Mouse (Mus musculus): ENCODE results near the gene Sik3. TPM values are rescaled to one million over a fixed set of nuclear protein-coding genes. Genes with fewer than 3 reads are reported as not detected.

Gene Sik3
- polyA plus RNA-seq, 1 experiment from 2014 or later: 10.1 TPM

DNA sequence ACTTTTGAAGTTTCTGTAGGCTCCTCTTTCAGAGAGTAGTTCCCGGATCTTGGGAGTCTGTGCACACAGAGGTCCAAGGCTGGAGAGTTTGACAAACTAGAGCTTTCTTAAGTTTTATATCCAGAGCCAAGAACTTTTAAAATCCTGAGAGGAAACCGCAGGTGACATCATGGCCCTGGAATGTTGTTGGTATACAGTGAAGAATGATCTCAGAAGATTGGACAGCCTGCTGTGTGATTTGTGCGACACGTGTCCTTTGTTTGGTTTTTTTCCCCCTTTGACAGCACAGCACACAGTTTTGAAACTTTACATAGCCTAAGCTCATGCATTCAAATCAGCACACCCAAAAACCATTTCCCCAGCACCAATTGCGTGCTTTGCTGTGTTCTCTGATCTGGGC, 99.6 kb downstream of the Sik3 start:
- peaks cover 28% of the 10 kb centered on the region for H3K4me1 ChIP-seq (ENCODE audit: control insufficient read depth, insufficient read depth, low read length)
- no peaks in the 10 kb centered on the region for H3K27me3 ChIP-seq (ENCODE audit: control insufficient read depth, insufficient read depth, low read length)
- H3K4me2 ChIP-seq: no peak overlapping the region
- no peak overlapping the region for H3K27ac ChIP-seq (ENCODE audit: low read depth, low read length)
- no peak overlapping the region for H3K9ac ChIP-seq (ENCODE audit: low read depth, low read length)
- H3K36me3 ChIP-seq (ENCODE audit: control insufficient read depth, insufficient read depth, low read length): no peaks in the 10 kb centered on the region
- WGBS (ENCODE audit: insufficient replicate concordance): 56% methylated on average over 5 of the region's 5 CpGs
- no peak overlapping the region for H3K4me3 ChIP-seq (ENCODE audit: low read depth, low read length)
- no peak for ATAC-seq (replicated peaks; ENCODE audit: insufficient number of reproducible peaks, low FRiP score, low TSS enrichment)
- no peaks in the 10 kb centered on the region for H3K9me3 ChIP-seq (replicated peaks; ENCODE audit: control insufficient read depth, low read length)

DNA sequence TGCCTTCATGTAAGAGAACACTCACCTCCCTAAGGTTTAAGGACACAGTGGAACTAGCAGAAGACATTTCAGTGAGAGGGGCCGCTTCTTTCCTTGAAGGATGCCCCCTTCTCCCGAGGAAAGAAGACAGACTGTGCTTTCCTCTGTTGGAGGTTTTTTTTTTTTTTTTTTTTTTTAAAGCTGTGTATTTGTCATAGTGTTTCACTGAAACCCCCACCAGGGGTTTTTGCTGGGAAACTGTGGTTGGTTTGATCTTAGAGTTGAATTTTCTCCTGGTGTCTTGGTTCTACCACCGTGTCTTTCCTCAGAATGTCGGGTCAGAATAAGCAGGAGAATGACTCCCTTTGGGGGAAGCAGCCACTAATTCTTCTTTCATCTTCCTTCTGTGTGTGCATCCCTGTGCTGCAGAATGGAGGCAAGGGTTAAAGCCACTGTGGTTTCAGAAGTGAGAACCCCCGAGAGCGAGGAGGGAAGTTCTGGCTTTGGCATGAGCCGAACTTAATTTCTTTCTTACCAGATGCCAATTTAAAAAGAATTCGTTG, 106.3 kb downstream of the Sik3 start:
- Histone ChIP-seq H3K4me1 (ENCODE audit: control insufficient read depth, insufficient read depth, low read length) (peaks cover 27% of the 10 kb centered on the region), H3K27ac (ENCODE audit: low read depth, low read length) (no peak overlapping the region), H3K4me3 (ENCODE audit: low read depth, low read length) (no peak overlapping the region), H3K9me3 (replicated peaks; ENCODE audit: control insufficient read depth, low read length) (peaks cover 2% of the 10 kb centered on the region; the same call in 1 of the 2 replicates), H3K4me2 (no peak overlapping the region), H3K36me3 (ENCODE audit: control insufficient read depth, insufficient read depth, low read length) (0 out of 2 replicates have a peak, but pooled peaks cover 3% of the 10 kb centered on the region), H3K27me3 (ENCODE audit: control insufficient read depth, insufficient read depth, low read length) (no peaks in the 10 kb centered on the region; the same call in 1 of the 2 replicates), H3K9ac (ENCODE audit: low read depth, low read length) (no peak overlapping the region)
- 92% methylated on average over 8 of the region's 8 CpGs for WGBS (ENCODE audit: insufficient replicate concordance)
- ATAC-seq (replicated peaks; ENCODE audit: insufficient number of reproducible peaks, low FRiP score, low TSS enrichment): no peak

DNA sequence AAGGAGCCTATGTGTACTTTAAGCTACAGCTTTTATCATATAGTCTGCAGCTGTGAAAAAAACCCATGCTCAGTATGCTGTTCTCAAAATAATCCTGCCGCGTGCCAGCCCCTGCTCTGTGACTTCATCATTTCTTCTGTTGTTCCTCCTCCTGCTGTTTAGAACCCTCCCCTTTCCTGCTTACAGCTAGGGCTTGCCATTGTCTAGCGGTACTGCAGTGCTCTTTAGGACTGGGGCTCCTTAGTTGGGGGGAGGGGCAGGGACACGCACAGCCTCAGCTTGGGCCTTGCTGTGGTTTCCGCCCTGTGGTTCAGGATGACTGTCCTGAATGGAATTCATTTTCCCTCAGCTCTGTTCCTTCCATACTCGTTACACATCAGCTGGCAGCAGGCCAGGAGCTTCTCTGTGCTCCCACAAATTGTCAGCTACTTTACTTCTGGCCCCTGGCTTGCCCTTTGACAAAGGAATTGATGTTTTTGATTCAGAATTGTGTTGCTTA, 107.4 kb downstream of the Sik3 start:
- no peaks in the 10 kb centered on the region; the same call in none of the 2 replicates for H3K27me3 ChIP-seq (ENCODE audit: control insufficient read depth, insufficient read depth, low read length)
- H3K9ac ChIP-seq (ENCODE audit: low read depth, low read length): no peak overlapping the region
- peaks cover 25% of the 10 kb centered on the region for H3K4me1 ChIP-seq (ENCODE audit: control insufficient read depth, insufficient read depth, low read length)
- 0 out of 2 replicates have a peak overlapping the region, but pooled peaks have one; percentile 3 for H3K4me2 ChIP-seq
- 3% methylated on average over 6 of the region's 6 CpGs for WGBS (ENCODE audit: insufficient replicate concordance)
- H3K4me3 ChIP-seq (ENCODE audit: low read depth, low read length): no peak overlapping the region
- 0 out of 2 replicates have a peak, but pooled peaks cover 3% of the 10 kb centered on the region for H3K36me3 ChIP-seq (ENCODE audit: control insufficient read depth, insufficient read depth, low read length)
- peak overlapping the region; percentile 62 for H3K27ac ChIP-seq (ENCODE audit: low read depth, low read length)
- ATAC-seq (replicated peaks; ENCODE audit: insufficient number of reproducible peaks, low FRiP score, low TSS enrichment): peak; percentile 88
- H3K9me3 ChIP-seq (replicated peaks; ENCODE audit: control insufficient read depth, low read length): peaks cover 2% of the 10 kb centered on the region; the same call in 1 of the 2 replicates

DNA sequence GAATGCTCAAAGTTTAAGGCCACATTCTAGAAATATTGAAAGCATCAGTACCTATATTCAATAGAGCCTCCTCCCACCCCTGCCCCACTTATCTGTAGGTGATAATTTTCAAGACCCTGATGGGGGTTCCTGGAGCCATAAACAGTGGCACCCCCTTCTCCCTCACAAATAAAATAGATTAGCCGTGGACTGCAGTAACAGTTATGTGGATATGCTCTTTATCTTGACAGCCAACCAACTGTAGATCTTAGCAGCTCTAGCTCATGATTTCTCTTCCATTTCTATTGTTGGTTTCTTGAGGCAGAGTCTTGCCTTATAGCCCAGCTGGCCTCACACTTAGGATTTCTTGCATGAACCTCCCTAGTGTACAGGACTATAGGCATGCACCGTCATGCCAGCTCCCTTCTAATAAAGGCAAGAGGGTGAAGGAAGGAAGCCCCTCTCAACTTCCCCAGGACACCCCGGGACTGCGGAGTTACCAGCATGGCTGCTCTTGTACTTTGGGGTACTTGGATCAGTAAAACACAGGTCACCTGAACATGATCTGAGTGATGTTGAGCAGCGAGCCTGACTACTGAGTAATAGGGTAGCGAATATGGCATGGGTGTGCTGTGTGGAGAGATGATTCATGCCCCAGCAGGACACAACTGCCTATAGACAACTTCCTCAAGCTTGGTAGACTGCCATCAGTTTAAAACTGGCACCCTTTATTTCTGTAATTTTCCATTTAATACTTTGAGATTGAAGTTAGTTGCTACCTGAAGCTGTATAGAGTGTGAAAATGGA, 108.0 kb downstream of the Sik3 start:
- 82% methylated on average over 6 of the region's 6 CpGs for WGBS (ENCODE audit: insufficient replicate concordance)
- H3K4me1 ChIP-seq (ENCODE audit: control insufficient read depth, insufficient read depth, low read length): peaks cover 19% of the 10 kb centered on the region
- ATAC-seq (replicated peaks; ENCODE audit: insufficient number of reproducible peaks, low FRiP score, low TSS enrichment): no peak
- H3K9ac ChIP-seq (ENCODE audit: low read depth, low read length): no peak overlapping the region
- H3K9me3 ChIP-seq (replicated peaks; ENCODE audit: control insufficient read depth, low read length): peaks cover 2% of the 10 kb centered on the region; the same call in 1 of the 2 replicates
- no peak overlapping the region for H3K4me3 ChIP-seq (ENCODE audit: low read depth, low read length)
- H3K27ac ChIP-seq (ENCODE audit: low read depth, low read length): peak overlapping the region; percentile 62
- 0 out of 2 replicates have a peak, but pooled peaks cover 3% of the 10 kb centered on the region for H3K36me3 ChIP-seq (ENCODE audit: control insufficient read depth, insufficient read depth, low read length)
- no peaks in the 10 kb centered on the region; the same call in none of the 2 replicates for H3K27me3 ChIP-seq (ENCODE audit: control insufficient read depth, insufficient read depth, low read length)
- 0 out of 2 replicates have a peak overlapping the region, but pooled peaks have one; percentile 3 for H3K4me2 ChIP-seq

DNA sequence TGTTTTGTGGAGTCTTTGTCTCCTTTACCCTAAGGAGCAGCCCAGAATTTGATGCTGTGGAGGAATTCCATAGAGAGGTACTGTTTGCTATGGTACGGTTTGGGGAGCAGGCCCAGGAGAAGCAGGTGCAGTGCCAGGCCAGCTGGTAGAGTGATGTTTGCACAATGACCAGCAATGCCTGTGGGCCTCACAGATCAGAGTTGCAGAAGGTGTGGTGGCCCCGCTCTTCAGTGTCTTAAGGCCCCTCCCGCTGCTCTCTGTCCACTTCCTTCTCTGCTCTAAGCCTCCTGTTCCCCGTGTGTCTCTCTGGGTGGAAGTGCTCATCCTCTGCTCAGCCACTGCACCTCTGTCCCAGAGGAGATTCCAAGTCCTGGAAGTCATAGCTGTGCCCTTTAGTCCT, 108.9 kb downstream of the Sik3 start:
- Histone ChIP-seq H3K4me3 (ENCODE audit: low read depth, low read length) (no peak overlapping the region), H3K36me3 (ENCODE audit: control insufficient read depth, insufficient read depth, low read length) (0 out of 2 replicates have a peak, but pooled peaks cover 3% of the 10 kb centered on the region), H3K27me3 (ENCODE audit: control insufficient read depth, insufficient read depth, low read length) (no peaks in the 10 kb centered on the region; the same call in none of the 2 replicates), H3K4me1 (ENCODE audit: control insufficient read depth, insufficient read depth, low read length) (peaks cover 15% of the 10 kb centered on the region), H3K27ac (ENCODE audit: low read depth, low read length) (no peak overlapping the region), H3K9me3 (replicated peaks; ENCODE audit: control insufficient read depth, low read length) (peaks cover 2% of the 10 kb centered on the region; the same call in 1 of the 2 replicates), H3K9ac (ENCODE audit: low read depth, low read length) (no peak overlapping the region; the same call in 1 of the 2 replicates), H3K4me2 (no peak overlapping the region)
- ATAC-seq (replicated peaks; ENCODE audit: insufficient number of reproducible peaks, low FRiP score, low TSS enrichment): no peak
- WGBS (ENCODE audit: insufficient replicate concordance): 77% methylated on average over 4 of the region's 4 CpGs

DNA sequence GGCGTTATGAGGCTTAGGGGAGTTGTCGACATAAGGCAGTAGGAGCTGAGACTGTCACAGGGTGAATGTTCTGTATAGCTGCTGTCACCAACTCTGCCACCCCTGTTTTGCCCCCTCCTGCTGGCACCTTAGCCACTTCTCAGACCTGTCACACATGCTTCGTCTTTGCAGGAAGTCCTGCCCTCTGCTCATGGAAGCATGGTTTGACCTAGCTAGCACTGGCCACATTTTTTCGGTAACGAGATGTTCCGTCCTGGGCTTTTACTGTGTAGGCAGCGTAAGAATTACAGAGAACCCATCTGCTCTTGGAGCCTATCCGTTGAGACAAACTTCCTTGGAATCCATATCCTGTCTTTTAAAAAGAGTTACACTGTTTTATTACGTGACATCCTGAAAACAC, 110.1 kb downstream of the Sik3 start:
- Histone ChIP-seq H3K9me3 (replicated peaks; ENCODE audit: control insufficient read depth, low read length) (peaks cover 2% of the 10 kb centered on the region; the same call in 1 of the 2 replicates), H3K4me3 (ENCODE audit: low read depth, low read length) (no peak overlapping the region), H3K4me1 (ENCODE audit: control insufficient read depth, insufficient read depth, low read length) (peaks cover 18% of the 10 kb centered on the region), H3K4me2 (no peak overlapping the region), H3K27ac (ENCODE audit: low read depth, low read length) (no peak overlapping the region), H3K9ac (ENCODE audit: low read depth, low read length) (no peak overlapping the region), H3K27me3 (ENCODE audit: control insufficient read depth, insufficient read depth, low read length) (no peaks in the 10 kb centered on the region; the same call in none of the 2 replicates), H3K36me3 (ENCODE audit: control insufficient read depth, insufficient read depth, low read length) (0 out of 2 replicates have a peak, but pooled peaks cover 3% of the 10 kb centered on the region)
- no peak for ATAC-seq (replicated peaks; ENCODE audit: insufficient number of reproducible peaks, low FRiP score, low TSS enrichment)
- 75% methylated on average over 9 of the region's 9 CpGs for WGBS (ENCODE audit: insufficient replicate concordance)

DNA sequence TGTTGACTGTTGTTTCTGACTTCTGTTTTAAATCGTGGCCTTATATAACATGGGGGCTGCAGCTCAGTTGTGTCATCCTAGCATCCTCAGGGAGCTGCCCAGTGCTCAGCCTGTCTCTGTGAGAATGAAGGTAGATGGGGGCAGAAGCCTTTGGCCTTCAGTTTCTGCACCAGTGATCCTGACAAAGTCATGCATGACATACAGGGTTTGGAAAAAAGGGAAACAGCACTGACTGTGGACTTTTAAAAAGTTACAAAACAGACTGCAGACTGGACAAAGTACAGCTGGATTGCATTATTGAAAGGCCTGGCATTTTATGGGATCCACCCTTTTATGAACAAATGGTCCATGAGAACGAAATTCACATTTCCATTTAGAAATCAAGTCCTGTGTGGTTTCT, 113.7 kb downstream of the Sik3 start:
- no peak overlapping the region for H3K4me3 ChIP-seq (ENCODE audit: low read depth, low read length)
- no peak for ATAC-seq (replicated peaks; ENCODE audit: insufficient number of reproducible peaks, low FRiP score, low TSS enrichment)
- H3K36me3 ChIP-seq (ENCODE audit: control insufficient read depth, insufficient read depth, low read length): no peaks in the 10 kb centered on the region
- H3K9ac ChIP-seq (ENCODE audit: low read depth, low read length): no peak overlapping the region
- 86% methylated on average over 2 of the region's 2 CpGs for WGBS (ENCODE audit: insufficient replicate concordance)
- no peak overlapping the region for H3K4me2 ChIP-seq
- H3K9me3 ChIP-seq (replicated peaks; ENCODE audit: control insufficient read depth, low read length): no peaks in the 10 kb centered on the region
- H3K27ac ChIP-seq (ENCODE audit: low read depth, low read length): no peak overlapping the region
- peaks cover 10% of the 10 kb centered on the region for H3K27me3 ChIP-seq (ENCODE audit: control insufficient read depth, insufficient read depth, low read length)
- H3K4me1 ChIP-seq (ENCODE audit: control insufficient read depth, insufficient read depth, low read length): peaks cover 10% of the 10 kb centered on the region

DNA sequence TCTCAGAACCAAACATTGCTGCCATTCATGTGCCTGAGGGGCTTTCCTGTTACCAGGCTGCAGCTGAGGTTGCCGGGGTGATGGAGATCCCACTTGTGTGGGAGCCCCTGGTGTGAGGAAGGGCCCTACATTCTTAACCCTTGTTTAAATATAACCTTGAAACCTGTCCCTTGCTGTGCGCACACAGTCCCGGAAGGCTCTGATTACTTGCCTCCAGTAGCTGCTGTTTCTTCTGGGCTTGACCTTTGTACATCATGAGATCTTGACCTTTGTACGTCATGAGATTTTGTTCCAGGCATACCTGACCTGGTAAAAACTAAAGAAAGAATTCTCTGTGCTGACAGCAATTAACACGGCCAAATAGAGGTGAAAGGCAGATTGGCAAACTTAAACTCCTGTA, 114.7 kb downstream of the Sik3 start:
- peaks cover 10% of the 10 kb centered on the region for H3K4me1 ChIP-seq (ENCODE audit: control insufficient read depth, insufficient read depth, low read length)
- no peak for ATAC-seq (replicated peaks; ENCODE audit: insufficient number of reproducible peaks, low FRiP score, low TSS enrichment)
- no peak overlapping the region for H3K4me2 ChIP-seq
- H3K9me3 ChIP-seq (replicated peaks; ENCODE audit: control insufficient read depth, low read length): no peaks in the 10 kb centered on the region
- H3K4me3 ChIP-seq (ENCODE audit: low read depth, low read length): no peak overlapping the region
- H3K27me3 ChIP-seq (ENCODE audit: control insufficient read depth, insufficient read depth, low read length): peaks cover 18% of the 10 kb centered on the region
- H3K9ac ChIP-seq (ENCODE audit: low read depth, low read length): no peak overlapping the region
- H3K36me3 ChIP-seq (ENCODE audit: control insufficient read depth, insufficient read depth, low read length): no peaks in the 10 kb centered on the region
- 52% methylated on average over 5 of the region's 5 CpGs for WGBS (ENCODE audit: insufficient replicate concordance)
- H3K27ac ChIP-seq (ENCODE audit: low read depth, low read length): no peak overlapping the region
